Mouse (Mus musculus): ENCODE results near the gene Rgs6.

DNA sequence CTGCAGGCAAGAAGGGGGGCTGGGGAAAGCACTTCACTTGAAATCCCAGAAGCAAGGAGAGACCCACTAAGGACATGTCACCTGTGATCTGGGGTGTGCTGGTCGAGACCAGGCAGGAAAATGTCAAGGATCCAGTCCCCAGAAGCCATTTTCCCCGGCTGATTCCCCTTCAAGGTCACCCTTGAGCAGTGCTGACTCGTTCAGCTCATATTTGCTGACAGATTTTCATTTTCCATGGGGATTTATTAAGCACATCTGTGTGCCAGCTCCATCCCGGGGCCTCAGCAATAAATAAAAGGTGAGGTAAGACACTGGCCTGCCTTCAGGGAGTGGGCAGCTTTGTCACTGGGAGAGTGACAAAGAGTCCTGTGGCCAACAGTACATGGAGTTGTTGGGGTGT, 87.0 kb downstream of the Rgs6 start:
- no peak for TF ChIP-seq EP300 (IDR thresholded peaks at IDR 0.05; ENCODE audit: insufficient read depth, low read depth, low read length)
- TF ChIP-seq CTCF (IDR thresholded peaks at IDR 0.05; ENCODE audit: low read depth, low read length): no peak
- no peak for TF ChIP-seq POLR2A (IDR thresholded peaks at IDR 0.05; ENCODE audit: insufficient read depth, low read length)

All from ES-Bruce4 (cell line).